Mouse (Mus musculus): Measurements from ENCODE around the gene E330009J07Rik. TPM values are rescaled to one million over a fixed set of nuclear protein-coding genes. Genes with fewer than 3 reads are reported as not detected.

Gene E330009J07Rik
- total RNA-seq, 4 experiments from 2014 or later: 52.2 to 62.2 (median 57.3) TPM

Other genes with a start within 250 kb of the E330009J07Rik start
- gene Agk, start 111.0 kb downstream of the E330009J07Rik start, total RNA-seq (2022): 10 to 100 TPM; 37.3 to 47.3 (median 40.7) TPM
- gene Wee2, start 3.0 kb upstream of the E330009J07Rik start, total RNA-seq (2022): under 1 TPM in 1 of 4 experiments, not detected in 3; 0.17 TPM
- 10 to 100 TPM; 27.5 to 36.0 (median 29.2) TPM for gene Ssbp1, start 35.2 kb upstream of the E330009J07Rik start, total RNA-seq (2022)
- not detected for gene Tas2r137, start 55.1 kb upstream of the E330009J07Rik start, total RNA-seq (2022)
- gene Tas2r108, start 57.4 kb upstream of the E330009J07Rik start, total RNA-seq (2022): not detected
- gene Prss37, start 83.4 kb upstream of the E330009J07Rik start, total RNA-seq (2022): not detected
- gene Olfr461, start 118.9 kb upstream of the E330009J07Rik start, total RNA-seq (2022): not detected
- not detected for gene Olfr460, start 133.4 kb upstream of the E330009J07Rik start, total RNA-seq (2022)
- gene Clec5a, start 149.7 kb upstream of the E330009J07Rik start, total RNA-seq (2022): 1 to 10 TPM in 2 of 4 experiments, under 1 TPM in 2; 0.67 to 4.2 (median 2.0) TPM
- gene Tas2r138, start 177.2 kb upstream of the E330009J07Rik start, total RNA-seq (2022): not detected
- under 1 TPM in 1 of 4 experiments, not detected in 3; 0.39 TPM for gene Mgam, start 192.7 kb upstream of the E330009J07Rik start, total RNA-seq (2022)

Data from left cerebral cortex, adult 8-10 months (tissue).